Mouse (Mus musculus) left cerebral cortex, adult 11 months (tissue): ENCODE measurements at regions not wholly inside any gene's neighbourhood (a gene's known extent, or its start where the extent isn't known, plus 50 kb on each side); places are given as distances from the start of the nearest gene placed in this dataset.
A peak's percentile ranks its signal among the peaks of the same experiment; 100 is the strongest.

Source experiments
- DNase-seq: peaks from one replicate; pipeline ENCODE4 v3.0.0; 2022; ENCODE audit warnings: low spot score

GRCm38 (mm10) chr2:21044007-21044406 is 75.3 kb upstream of the Arhgap21 start:
- DNase-seq = no peak

- no peak for DNase-seq
Observed at GRCm38 (mm10) chr2:21043302-21043701, 74.6 kb upstream of the Arhgap21 start.

GRCm38 (mm10) chr2:21037607-21038006 is 68.9 kb upstream of the Arhgap21 start:
- no peak for DNase-seq

GRCm38 (mm10) chr2:21037181-21037580 is 68.5 kb upstream of the Arhgap21 start:
- peak; percentile 77 for DNase-seq

- DNase-seq = no peak
Observed at GRCm38 (mm10) chr2:21035884-21036648, 67.4 kb upstream of the Arhgap21 start.

- peak; percentile 63 for DNase-seq
Observed at GRCm38 (mm10) chr2:21034651-21035050, 66.0 kb upstream of the Arhgap21 start.

GRCm38 (mm10) chr2:21030650-21031049 is 62.0 kb upstream of the Arhgap21 start:
- no peak for DNase-seq

- DNase-seq = no peak
Observed at GRCm38 (mm10) chr2:21029391-21030010, 60.8 kb upstream of the Arhgap21 start.

GRCm38 (mm10) chr2:21028605-21029004 is 59.9 kb upstream of the Arhgap21 start:
- DNase-seq = peak; percentile 66

GRCm38 (mm10) chr2:21018535-21018934 is 49.9 kb upstream of the Arhgap21 start:
- DNase-seq = no peak
